Mouse (Mus musculus) liver, adult 2 months (tissue): ENCODE measurements around the gene Mrpl42.

ENCODE experiments used
- CTCF ChIP-seq: fragments of 200-500 bp; IDR thresholded peaks from 2 replicates; pipeline ENCODE4 v1.5.1; 2011; ENCODE audit warnings: low read depth, low read length, control low read depth
- POLR2A ChIP-seq: fragments of 200-500 bp; IDR thresholded peaks from 2 replicates; pipeline ENCODE4 v1.6.1; 2011; ENCODE audit warnings: low read length, control low read depth; ENCODE audit not compliant: insufficient read depth; ENCODE audit errors: extremely low read depth

GRCm38 (mm10) chr10:95438941-95439340 is 62.8 kb downstream of the Mrpl42 start:
- no peak for TF ChIP-seq CTCF
- TF ChIP-seq POLR2A = no peak
